Mouse (Mus musculus): ENCODE data around the gene Aagab.

DNA sequence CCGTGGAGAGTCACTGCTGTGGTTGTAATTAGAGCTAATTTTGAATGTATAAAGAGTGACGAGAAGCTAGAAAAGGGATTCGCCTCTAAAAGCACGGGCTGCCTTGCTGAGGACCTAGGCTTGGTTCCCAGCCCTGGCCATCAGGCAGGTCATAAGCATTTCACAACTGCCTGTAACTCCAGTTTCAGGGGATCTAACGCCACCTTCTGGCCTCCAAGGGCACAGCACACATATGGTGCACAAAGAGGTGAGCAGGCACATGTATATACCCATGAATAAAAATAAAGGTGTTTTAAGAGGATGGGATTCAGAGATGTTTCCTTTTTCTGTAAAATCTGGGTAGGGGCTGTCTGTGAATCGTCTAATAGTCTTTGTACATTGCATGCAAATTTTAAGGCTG is 7.8 kb downstream of the Aagab start:
- TF ChIP-seq CTCF (IDR thresholded peaks at IDR 0.05; ENCODE audit: borderline replicate concordance, insufficient read depth, low read length) (peak; percentile 29; the same call in 1 of the 2 replicates), POLR2A (IDR thresholded peaks at IDR 0.05; ENCODE audit: low read depth, low read length) (no peak)
